Mouse (Mus musculus) spleen, postnatal 4 days (tissue): ENCODE results near the gene Epb41l4b.

ENCODE experiments used
- DNase-seq, 2 experiments: peaks; one replicate each; pipeline ENCODE4 v3.0.0; 2022; ENCODE audit warnings: low spot score in 2 of 2

Gene Epb41l4b

GRCm38 (mm10) chr4:57016366-57017171, 126.7 kb downstream of the Epb41l4b start:
- DNase-seq: no peak

DNA sequence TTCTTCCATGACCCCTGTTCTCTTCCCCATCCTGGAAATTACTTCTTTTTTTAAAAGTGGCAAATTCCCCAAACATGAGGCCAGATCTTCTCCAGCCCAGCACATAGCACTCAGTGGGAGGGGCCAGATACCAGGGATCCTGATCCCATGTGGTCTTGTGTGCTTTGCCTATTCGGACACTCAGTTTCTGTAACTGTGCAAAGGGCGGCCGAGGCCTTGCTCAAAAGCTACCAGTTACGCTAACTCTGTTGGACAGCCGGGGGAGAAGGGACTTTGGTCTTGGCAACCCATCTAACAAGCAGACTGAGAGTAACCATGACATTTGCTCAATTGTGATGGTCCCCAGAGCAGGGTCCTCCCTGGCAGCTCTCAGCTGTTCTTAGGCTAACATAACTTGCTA, 128.2 kb downstream of the Epb41l4b start:
- no peak for DNase-seq

DNA sequence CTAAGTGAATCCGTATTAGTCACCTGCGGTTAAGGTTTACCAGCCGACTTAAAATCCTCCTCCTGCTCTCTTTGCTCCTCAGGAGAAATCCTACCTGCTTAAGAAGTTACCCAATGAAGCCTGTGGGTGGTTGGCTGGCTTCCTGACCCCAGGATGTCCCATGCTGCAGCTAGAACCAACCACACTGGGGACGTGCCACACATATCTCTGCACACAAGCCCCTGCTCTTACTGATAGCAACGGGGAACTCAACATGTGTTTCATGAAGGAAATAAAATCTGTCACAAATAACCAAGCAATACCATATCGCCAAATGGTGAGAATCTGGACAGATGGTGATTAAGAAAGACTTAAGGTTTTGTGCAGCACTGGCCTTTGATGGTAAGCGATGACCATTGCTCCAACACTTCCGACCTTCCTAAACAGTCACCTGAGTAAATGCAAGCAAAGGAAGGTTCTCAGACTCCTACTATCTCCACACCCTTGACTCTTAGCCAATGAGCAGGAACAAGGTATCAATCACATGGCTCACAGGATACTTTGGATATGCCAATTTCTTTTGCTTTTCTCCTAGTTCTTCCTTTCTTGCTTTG, 131.7 kb downstream of the Epb41l4b start:
- no peak for DNase-seq

DNA sequence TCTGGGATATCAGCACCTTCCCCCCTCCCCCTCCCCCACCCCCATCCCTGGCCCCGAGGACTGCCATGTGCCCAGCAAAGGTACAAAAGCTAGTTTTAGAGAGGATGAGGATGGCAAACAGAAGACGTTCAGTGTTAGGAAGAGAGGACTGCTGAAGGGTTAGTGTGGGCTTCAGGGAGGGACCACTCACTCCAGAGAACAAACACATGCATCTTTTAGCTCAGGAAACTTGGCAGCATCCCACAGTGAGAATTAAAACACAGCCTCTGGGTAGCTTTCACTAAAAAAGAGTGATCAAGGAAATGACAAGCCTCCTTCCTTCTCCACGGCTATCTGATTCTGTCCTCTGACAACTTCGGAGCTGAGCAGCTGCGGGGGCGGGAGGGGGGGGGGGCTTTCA, 132.3 kb downstream of the Epb41l4b start:
- no peak for DNase-seq

GRCm38 (mm10) chr4:57010425-57010824, 132.8 kb downstream of the Epb41l4b start:
- no peak for DNase-seq

GRCm38 (mm10) chr4:57007717-57008116, 135.5 kb downstream of the Epb41l4b start:
- no peak for DNase-seq

DNA sequence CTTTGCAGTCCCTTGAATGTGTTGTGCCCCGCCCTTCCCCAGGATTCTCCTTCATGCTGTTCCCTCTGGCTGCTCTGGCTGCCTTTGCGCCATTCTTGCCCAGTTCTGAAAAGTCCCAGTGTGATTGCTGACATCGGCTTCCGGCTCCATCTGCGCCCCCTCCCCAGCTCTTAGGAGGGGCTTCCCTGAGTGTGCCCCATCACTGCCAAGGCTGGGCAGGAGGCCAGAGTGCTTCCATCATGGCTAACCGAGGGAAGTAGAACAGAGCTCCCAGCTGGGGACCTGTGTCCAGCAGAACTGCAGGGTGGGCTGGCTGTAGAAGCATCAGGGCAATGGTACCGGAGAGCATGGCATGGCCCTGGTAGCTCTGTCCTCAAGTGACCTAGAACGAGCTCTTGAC, 138.2 kb downstream of the Epb41l4b start:
- DNase-seq: no peak

DNA sequence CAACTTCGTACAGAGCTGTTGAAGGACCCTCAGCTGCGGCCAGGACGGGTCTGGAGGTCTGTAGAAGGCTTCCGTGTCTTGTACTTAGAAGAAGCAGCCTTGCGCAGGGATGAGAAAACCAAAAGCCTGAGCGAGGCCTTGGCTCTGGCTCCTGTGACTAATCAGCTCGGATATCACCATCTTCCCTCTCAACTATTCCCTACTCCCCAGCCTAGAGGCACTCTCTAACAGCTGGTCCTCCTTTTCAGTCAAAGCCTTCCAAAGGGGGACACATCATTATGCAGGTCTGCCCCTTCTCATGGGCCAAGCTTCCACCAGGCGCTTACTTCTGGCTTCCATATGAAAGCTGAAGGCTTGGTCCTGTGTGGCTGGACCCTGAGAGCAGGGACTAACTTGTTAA, 139.4 kb downstream of the Epb41l4b start:
- no peak for DNase-seq

DNA sequence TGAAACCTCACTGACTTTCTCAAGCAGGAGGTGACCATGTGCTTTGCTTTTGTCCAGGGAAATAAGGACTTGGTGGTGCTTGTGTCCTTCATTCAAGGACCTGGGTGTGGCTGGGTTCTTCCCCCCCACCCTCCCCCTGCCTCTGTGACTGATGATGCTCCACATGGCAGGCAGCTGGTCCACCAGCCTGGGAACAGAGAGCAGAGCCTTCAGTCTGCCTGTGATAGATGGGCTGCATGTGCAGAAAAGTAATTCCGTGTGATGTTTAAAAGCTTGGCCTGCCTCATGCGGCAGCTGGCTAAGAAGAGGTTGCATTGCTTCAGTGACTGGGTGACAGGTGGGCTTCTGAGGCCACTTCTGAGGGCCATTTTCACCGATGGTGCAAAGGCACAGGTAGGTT, 140.5 kb downstream of the Epb41l4b start:
- DNase-seq: no peak

GRCm38 (mm10) chr4:57001437-57001836, 141.8 kb downstream of the Epb41l4b start:
- no peak for DNase-seq

DNA sequence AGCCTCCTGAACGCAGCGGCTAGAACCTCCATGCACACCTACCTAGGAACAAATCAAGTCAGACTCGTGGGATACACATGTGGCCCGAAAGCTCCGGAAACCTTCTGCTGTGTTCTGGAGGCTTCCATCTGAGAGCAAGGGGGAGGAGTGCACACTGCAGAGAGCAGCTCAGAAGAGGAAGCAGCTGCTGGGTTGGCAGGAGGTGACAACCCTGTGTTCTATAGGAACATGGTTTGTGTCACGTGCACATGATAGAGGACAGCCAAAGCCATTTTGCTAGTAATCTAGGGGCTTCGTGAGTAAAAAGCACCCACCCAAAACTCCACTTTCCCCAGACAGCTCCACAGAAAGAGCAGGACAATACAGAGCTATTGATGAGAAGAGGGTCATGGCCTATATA, 149.9 kb downstream of the Epb41l4b start:
- DNase-seq: no peak

DNA sequence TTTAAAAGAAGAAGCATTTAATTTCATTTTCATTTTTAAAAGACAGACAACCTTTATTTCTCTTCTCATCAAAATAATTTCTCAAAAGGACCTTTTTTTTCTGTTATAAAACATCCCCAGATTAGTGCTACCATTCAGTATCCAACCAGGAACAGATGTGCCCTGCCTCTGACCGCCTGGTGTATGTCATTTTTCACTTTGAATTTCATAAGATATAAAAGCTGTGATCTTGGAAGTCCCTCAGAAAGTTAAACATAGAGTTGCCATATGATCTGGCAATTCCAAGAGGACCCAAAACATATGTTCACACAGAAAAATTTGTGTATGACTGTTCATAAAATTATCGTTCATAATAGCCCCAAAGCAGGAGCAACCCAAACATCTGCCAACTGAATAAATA, 151.3 kb downstream of the Epb41l4b start:
- no peak for DNase-seq

DNA sequence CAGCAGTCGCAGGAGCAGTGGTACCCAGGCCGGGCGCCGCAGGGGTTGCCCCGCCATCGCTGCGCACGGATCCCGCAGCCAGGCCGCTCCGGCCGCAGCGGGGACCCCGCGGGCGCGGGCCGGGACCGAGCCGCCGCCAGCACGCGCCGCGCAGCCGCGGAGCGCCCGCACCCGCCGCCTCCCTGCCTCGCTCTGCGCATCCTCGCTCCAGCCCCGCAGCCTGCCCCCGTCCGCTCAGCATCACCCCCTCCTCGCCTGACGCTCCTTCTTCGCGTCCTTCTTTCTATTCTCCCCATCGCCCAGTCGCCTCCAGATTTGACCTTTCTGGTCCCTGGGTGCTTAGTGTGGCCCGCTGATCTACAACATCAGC, 153.0 kb downstream of the Epb41l4b start, which contains the start of gene Frrs1l:
Frrs1l (minus strand) TSS at position 177 of the 370 bp plus-strand sequence.
- no peak for DNase-seq

DNA sequence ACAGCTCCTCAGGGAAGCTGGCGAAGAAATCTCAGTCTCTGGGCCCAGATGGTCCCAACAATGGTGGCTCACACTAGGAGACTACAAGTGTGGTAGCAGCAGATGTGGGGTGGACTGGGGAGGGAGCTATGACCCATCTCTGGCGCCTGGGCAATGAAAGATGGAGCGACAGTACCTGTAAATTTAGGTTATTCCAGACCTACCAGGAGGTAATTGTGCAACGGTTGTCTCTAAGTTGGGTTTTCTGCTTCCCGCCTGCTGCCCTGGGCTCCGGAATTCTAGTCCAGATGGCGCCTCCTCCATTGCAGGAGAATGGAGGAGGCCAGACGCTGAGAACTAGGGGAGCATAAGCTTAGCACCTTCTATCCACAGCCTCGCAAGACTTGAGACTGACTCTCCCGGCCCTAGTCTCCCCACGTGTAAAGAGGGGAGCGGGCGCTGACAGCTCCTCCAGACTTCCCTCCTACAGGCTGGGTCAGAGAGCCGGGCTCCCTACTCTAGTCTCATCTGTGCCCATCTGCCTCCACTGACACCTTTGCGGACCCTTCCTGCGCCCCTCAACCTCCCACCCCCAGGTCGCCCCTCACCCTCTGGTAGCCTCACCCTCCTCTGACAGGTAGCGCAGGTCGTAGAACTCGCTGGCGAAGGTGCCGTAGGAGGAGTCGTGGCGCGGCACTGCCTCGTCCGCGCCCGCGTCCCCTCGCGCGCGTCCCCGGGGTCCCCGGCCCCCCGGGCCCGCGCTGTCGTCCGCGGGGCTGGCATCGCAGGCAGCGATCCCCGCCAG, 153.6 kb downstream of the Epb41l4b start:
- DNase-seq: no peak

GRCm38 (mm10) chr4:56965586-56966179, 177.6 kb downstream of the Epb41l4b start:
- no peak for DNase-seq

GRCm38 (mm10) chr4:56963687-56964086, 179.6 kb downstream of the Epb41l4b start:
- DNase-seq: no peak

- no peak for DNase-seq
Observed at GRCm38 (mm10) chr4:56961320-56961925, 181.8 kb downstream of the Epb41l4b start.

- DNase-seq: no peak
Observed at GRCm38 (mm10) chr4:56957518-56957917, 185.7 kb downstream of the Epb41l4b start.

- DNase-seq: no peak
Observed at GRCm38 (mm10) chr4:56953235-56953634, 190.0 kb downstream of the Epb41l4b start.

DNA sequence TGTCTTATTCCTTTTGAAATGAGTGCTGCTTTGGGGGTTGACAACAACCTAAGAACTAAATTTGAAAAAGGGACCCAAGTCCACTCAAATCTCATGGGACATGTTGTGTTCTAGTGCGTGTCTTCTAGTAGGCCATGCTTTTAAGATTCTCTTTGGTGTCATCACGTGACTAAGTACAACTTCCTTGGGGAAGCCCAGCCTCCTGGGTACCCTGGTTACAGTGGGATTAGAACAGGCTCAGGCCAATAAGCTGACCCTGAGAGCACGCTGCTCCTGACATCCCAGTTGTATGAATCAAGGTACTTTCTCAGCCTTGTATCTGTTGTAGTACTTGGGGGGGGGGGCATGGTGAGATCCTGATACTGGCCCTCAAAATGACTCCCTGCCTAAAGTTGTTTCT, 191.5 kb downstream of the Epb41l4b start:
- no peak for DNase-seq

DNA sequence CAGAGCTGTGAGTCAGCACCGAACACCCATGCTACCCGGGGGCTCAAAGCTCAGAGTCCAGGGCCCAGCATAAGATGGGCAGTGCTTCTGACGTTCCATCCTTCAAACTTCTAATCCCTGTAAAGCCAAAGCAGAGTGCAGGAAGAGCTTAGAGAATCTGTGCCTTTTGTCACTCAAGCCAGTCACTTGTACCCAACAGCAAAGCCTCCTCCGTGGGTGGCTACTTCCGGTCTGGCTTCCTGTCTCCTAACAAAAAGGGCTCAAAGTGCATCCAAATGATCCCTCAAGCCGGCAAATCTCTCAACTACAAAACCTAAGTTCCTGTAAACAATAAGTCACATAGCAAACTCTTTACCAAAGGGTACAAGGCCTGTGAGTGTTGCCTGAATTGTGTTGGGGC, 193.7 kb downstream of the Epb41l4b start:
- no peak for DNase-seq
